Mouse (Mus musculus): ENCODE measurements around the gene Pgbd1. TPM values are rescaled to one million over a fixed set of nuclear protein-coding genes. Genes with fewer than 3 reads are reported as not detected.
"Not testable (repeated sequence)": the region's sequence is repeated elsewhere in the genome, so short reads cannot be mapped to it uniquely, and the experiment has no call there.

Pgbd1 gene
- 0.27 and 0.70 TPM in 2 replicates for polyA plus RNA-seq (2012; rRNA removed)

GRCm38 (mm10) chr13:21440503-21441206 lies at the start of gene Pgbd1:
Gene Pgbd1, minus strand, starts transcription at chr13:21441058.
- WGBS: under 1% methylated on average over 32 of the region's 32 CpGs
- DNase-seq (ENCODE audit: low read depth, low spot score): peak; percentile 29

- no peak for DNase-seq (ENCODE audit: low read depth, low spot score)
- 89% methylated on average over 1 of the region's 1 CpGs for WGBS
Measured at GRCm38 (mm10) chr13:21486881-21487280, 46.0 kb upstream of the Pgbd1 start.

GRCm38 (mm10) chr13:21478759-21479670 lies 38.2 kb upstream of the Pgbd1 start, which contains the start of the genes Zkscan4 and Gm10065:
Gene Zkscan4, plus strand, starts transcription at chr13:21478907.
Gene Gm10065, minus strand, starts transcription at chr13:21479441.
- not testable (repeated sequence) for DNase-seq (ENCODE audit: low read depth, low spot score)
- 2% methylated on average over 31 of the region's 31 CpGs for WGBS

GRCm38 (mm10) chr13:21472427-21472826 lies 31.6 kb upstream of the Pgbd1 start:
- WGBS: 56% methylated on average over 4 of the region's 4 CpGs

GRCm38 (mm10) chr13:21469097-21469496 lies 28.2 kb upstream of the Pgbd1 start:
- no peak for DNase-seq (ENCODE audit: low read depth, low spot score)
- WGBS: 62% methylated on average over 9 of the region's 9 CpGs

More at GRCm38 (mm10) chr13:21472427-21472826, 31.6 kb upstream of the Pgbd1 start:
- DNase-seq (ENCODE audit: low read depth, low spot score): no peak

GRCm38 (mm10) chr13:21468061-21469019 lies 27.5 kb upstream of the Pgbd1 start, which contains the start of gene Nkapl:
Gene Nkapl, minus strand, starts transcription at chr13:21468509.
- WGBS: 1% methylated on average over 54 of the region's 54 CpGs
- DNase-seq (ENCODE audit: low read depth, low spot score): peak; percentile 59

GRCm38 (mm10) chr13:21467336-21467735 lies 26.5 kb upstream of the Pgbd1 start:
- WGBS: 91% methylated on average over 10 of the region's 10 CpGs
- no peak for DNase-seq (ENCODE audit: low read depth, low spot score)

GRCm38 (mm10) chr13:21462516-21462915 lies 21.7 kb upstream of the Pgbd1 start:
- not testable (repeated sequence) for DNase-seq (ENCODE audit: low read depth, low spot score)
- 44% methylated on average over 9 of the region's 9 CpGs for WGBS

- 13% methylated on average over 4 of the region's 4 CpGs for WGBS
- DNase-seq (ENCODE audit: low read depth, low spot score): no peak
Measured at GRCm38 (mm10) chr13:21456347-21456746, 15.5 kb upstream of the Pgbd1 start.

- DNase-seq (ENCODE audit: low read depth, low spot score): no peak
- 32% methylated on average over 3 of the region's 3 CpGs for WGBS
Measured at GRCm38 (mm10) chr13:21454133-21454532, 13.3 kb upstream of the Pgbd1 start.

GRCm38 (mm10) chr13:21453449-21453848 lies 12.6 kb upstream of the Pgbd1 start, which contains the start of gene Zscan26:
Gene Zscan26, minus strand, starts transcription at chr13:21453730.
- DNase-seq (ENCODE audit: low read depth, low spot score): peak; percentile 80
- WGBS: under 1% methylated on average over 23 of the region's 23 CpGs

GRCm38 (mm10) chr13:21453042-21453441 lies 12.2 kb upstream of the Pgbd1 start:
- WGBS: under 1% methylated on average over 13 of the region's 13 CpGs
- DNase-seq (ENCODE audit: low read depth, low spot score): no peak

GRCm38 (mm10) chr13:21447856-21448614 lies 7.2 kb upstream of the Pgbd1 start:
- DNase-seq (ENCODE audit: low read depth, low spot score): peak; percentile 22
- WGBS: 44% methylated on average over 16 of the region's 16 CpGs

- DNase-seq (ENCODE audit: low read depth, low spot score): no peak
- 91% methylated on average over 9 of the region's 9 CpGs for WGBS
Measured at GRCm38 (mm10) chr13:21446796-21447195, 5.9 kb upstream of the Pgbd1 start.

- no peak for DNase-seq (ENCODE audit: low read depth, low spot score)
- WGBS: 28% methylated on average over 10 of the region's 10 CpGs
Measured at GRCm38 (mm10) chr13:21441207-21441572, 332 bp upstream of the Pgbd1 start.

- WGBS: 81% methylated on average over 4 of the region's 4 CpGs
- no peak for DNase-seq (ENCODE audit: low read depth, low spot score)
Measured at GRCm38 (mm10) chr13:21435476-21435875, 5.4 kb downstream of the Pgbd1 start.

GRCm38 (mm10) chr13:21427631-21428030 lies 13.2 kb downstream of the Pgbd1 start:
- WGBS: 98% methylated on average over 1 of the region's 1 CpGs
- DNase-seq (ENCODE audit: low read depth, low spot score): no peak

GRCm38 (mm10) chr13:21423301-21423700 lies 17.6 kb downstream of the Pgbd1 start:
- DNase-seq (ENCODE audit: low read depth, low spot score): no peak
- 79% methylated on average over 5 of the region's 5 CpGs for WGBS

Data from large intestine, adult 2 months (tissue).